Mouse (Mus musculus) spleen, adult 12 weeks (tissue): ENCODE results near the gene Mrpl41.
"Not testable (repeated sequence)": the region's sequence is repeated elsewhere in the genome, so short reads cannot be mapped to it uniquely, and the experiment has no call there.

ENCODE experiments used
- DNase-seq: peaks from one replicate; pipeline ENCODE4 v3.0.0; 2022; ENCODE audit warnings: low spot score

The Mrpl41 gene

GRCm38 (mm10) chr2:24974906-24975703, at the start of gene Mrpl41:
Gene Mrpl41 (minus strand): TSS chr2:24975098.
- peak; percentile 92 for DNase-seq

GRCm38 (mm10) chr2:25022678-25023077, 47.8 kb upstream of the Mrpl41 start:
- no peak for DNase-seq

GRCm38 (mm10) chr2:25008250-25008649, 33.4 kb upstream of the Mrpl41 start:
- no peak for DNase-seq

DNA sequence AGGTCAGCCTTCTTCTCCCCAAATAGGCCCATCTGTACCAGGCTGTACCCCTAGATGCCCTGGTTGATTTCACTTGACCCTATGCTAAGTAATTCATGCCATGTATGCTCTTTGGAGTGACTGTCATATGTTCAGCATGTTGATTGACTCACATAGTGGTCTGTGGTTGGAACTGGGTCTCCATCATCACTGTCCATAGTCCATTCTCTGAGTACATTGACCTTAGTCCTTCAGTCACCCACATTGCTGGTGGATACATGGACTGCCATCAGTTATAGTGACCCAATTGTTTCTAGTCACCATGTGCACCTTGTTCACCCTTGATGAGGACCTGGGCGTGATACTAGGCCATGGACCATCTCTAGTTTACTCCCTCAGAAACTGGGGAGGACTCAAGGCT, 31.9 kb upstream of the Mrpl41 start:
- no peak for DNase-seq

GRCm38 (mm10) chr2:25003946-25004786, 29.3 kb upstream of the Mrpl41 start:
- no peak for DNase-seq

DNA sequence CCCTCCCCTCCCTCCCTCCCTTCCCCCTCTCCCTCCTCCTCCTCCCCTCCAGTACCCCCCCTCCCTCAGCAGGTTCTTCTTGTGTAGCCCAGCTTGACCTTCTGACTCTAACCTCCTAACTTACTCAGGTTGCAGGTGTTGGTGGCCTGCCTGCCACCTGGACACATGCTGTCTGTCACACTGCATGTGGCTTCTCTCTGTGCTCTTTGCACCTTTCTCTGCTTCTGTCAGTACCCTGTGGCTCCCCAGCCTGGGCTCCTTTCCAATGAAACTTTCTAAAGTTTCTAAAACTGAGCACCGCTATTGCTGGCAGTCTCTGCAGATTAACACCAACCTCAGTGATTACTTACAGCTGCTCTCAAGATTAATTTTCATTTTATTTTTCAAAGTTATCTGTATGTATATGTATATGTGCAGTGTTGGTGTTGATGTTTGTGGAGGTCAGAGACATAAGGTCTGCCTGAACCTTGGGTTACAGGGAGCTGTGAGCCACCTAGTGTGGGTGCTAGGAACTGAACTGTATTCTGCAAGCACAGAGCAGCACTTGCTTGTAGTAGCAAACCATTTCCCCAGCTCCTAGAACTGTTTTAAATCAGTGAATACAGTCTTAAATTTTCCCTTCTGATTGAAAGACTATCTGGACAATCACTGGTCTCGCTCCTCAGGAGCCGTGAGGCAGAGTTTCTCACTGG, 25.8 kb upstream of the Mrpl41 start:
- DNase-seq: no peak

DNA sequence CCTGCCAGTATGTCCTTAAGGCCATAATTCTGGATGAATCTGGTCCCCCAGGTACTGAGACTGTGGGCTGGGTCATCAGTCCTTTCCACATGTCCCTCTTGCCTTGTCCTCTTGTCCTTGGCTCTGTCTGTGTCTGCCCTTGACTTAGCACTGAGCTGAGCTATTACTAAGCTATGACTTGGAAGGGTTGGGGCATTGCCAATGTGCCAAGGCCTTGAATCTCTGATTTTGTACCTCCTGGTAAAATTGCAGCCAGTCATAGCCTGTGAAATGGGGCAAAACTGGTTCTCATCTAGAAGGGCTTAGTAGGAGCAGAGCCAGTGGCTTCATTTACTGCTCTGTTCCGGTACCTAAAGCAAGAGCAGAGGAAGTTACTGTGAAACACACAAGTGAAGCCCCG, 21.6 kb upstream of the Mrpl41 start:
- DNase-seq: no peak

DNA sequence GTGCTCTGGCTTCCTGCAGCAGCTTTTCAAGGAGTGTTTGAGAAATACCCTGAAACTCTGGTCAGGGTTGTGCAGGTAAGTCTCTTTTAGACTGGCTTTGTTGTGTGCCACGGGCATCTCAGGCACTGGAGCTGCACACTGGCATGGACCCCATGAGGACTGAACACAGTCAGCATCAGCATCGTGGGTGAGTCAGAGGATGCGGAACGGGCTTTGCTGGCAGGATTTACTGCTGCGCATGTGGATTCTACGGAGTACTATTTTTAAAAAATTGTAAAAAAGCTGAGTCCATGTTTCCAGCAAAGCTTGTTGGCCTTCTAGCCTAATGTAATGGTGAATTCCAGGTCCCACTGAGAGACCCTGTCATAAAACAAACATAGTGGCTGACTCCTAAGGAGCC, 20.4 kb upstream of the Mrpl41 start:
- DNase-seq: no peak

DNA sequence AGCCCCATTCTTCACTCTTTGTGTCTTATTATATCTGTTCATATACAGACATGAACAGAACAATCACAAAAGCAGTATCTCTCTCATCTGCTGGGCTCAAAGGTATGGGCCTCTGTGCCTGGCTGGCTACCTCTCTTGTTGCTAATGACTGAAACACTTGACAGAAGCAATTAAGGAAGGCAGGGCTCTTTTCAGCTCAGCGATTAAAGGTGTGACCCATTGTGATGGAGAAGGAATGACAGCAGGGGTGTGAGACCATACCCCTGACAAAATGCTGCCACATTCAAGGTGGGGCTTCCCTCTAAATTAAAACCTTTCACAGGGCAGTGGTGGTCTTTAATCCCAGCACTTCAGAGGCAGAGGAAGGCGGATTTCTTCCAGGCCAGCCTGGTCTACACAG, 12.9 kb upstream of the Mrpl41 start:
- DNase-seq: no peak

GRCm38 (mm10) chr2:24976960-24977359, 2.1 kb upstream of the Mrpl41 start:
- peak; percentile 25 for DNase-seq

- peak; percentile 70 for DNase-seq
Observed at GRCm38 (mm10) chr2:24975704-24976297, 903 bp upstream of the Mrpl41 start, which contains the start of gene Pnpla7. Gene Pnpla7 (plus strand): TSS chr2:24976033.

- DNase-seq: not testable (repeated sequence)
Observed at GRCm38 (mm10) chr2:24974452-24974851, 446 bp downstream of the Mrpl41 start.

- DNase-seq: no peak
Observed at GRCm38 (mm10) chr2:24970386-24970785, 4.5 kb downstream of the Mrpl41 start.

DNA sequence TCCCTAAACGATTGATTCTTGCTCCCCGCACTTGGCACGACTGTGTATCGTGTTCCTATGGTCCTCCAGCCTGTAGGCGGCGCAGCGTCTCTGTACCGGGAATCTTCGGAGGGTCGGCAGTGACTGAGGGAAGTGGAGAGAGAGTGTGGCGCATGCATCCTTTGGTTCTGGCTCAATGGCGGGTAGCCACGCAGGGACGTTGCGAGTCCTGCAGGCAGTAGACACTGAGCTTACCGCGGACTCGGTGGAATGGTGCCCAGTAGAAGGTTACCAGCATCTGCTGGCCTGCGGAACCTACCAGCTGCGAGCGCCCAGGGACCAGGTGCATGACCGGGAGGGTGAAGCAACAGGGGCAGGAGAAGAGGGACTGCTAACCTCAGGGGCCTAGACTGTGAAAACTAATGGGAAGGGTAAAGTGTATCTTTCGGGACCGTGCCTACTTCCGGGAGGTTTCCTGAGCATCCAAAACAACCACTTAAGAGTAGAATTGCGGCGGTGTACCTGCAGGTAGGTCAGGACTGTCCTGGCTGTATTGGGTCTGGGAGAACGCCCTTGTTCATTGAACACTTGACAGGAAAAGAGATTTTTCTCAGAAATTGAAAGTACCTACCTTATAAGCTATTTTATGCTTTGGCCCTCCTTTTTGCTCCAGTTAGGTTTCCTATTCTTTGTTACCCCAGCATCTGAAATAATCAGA, 12.4 kb downstream of the Mrpl41 start, which contains the start of gene Dph7:
TSS of gene Dph7 (plus strand) at position 97 of the 697 bp plus-strand sequence.
- peak; percentile 79 for DNase-seq

GRCm38 (mm10) chr2:24960910-24961309, 14.0 kb downstream of the Mrpl41 start:
- DNase-seq: no peak

DNA sequence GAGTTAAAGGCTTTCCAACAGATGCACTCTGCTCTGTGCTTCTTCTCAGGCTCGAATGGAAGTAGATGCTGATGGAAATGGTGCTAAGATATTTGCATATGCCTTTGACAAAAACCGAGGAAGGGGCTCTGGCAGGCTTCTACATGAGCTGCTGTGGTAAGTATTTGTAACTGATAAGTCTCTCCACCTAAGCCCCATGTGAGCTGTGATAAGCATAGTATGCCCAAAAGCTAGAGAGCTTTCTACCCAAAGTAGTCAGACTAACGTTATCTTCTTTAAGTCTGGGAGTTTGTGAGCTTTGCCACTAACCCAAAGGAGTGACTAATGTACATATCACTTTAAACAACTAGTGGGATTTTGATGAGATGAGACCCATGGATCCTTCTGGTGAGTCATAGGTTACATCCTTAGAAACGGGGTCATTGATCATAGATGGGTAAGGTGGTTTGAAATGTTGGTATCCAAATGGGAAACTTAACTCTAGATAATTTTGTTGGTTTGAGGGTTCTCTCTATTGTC, 22.3 kb downstream of the Mrpl41 start:
- no peak for DNase-seq

- DNase-seq: peak; percentile 19
Observed at GRCm38 (mm10) chr2:24950189-24950535, 24.7 kb downstream of the Mrpl41 start.

DNA sequence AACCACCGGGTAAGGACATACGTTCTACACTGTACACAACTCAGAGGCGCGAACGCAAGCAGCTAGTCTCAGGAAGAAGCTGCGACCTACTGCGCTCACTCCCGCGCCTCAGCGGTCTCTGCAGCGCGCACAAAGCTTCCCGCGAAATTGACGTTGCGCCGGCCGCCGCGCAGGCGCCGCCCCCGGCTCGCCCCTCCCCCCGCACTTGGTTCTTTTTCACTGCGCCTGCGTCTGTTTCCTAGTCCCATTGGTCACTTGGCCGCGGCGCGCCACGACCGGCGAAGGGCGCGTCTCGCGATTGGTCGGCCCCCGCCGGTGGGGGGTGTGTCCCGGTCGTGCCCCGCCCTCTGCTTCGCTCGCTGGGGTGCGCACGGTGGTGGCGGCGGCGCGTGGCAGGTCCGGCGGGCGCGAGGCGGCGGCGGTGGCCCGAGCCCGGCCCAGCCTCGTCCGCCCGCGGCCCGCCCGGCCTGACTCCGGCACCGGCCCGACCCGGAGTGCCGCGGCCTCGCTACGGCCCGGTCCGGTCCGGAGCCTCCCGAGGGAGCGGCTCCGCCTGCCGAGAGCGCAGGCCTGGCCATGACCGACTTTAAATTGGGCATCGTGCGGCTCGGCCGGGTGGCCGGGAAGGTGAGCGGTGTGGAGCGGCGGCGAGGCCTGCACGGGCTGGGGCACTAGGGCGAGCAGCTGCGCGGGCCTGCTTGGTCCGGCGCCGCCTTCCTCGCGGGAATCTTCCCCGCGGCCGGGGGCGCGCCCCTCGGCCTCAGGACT, 25.3 kb downstream of the Mrpl41 start, which contains the start of gene Zmynd19:
TSS of gene Zmynd19 (plus strand) at position 372 of the 768 bp plus-strand sequence.
- DNase-seq: peak; percentile 98

- not testable (repeated sequence) for DNase-seq
Observed at GRCm38 (mm10) chr2:24944304-24944703, 30.6 kb downstream of the Mrpl41 start.

- no peak for DNase-seq
Observed at GRCm38 (mm10) chr2:24942092-24942491, 32.8 kb downstream of the Mrpl41 start.
